9 mouse cellular contexts compared by ENCODE assay signal in genomic region chr14:54239002-54239736, GRCm38 (mm10). TPM values are rescaled to one million over a fixed set of nuclear protein-coding genes. Genes with fewer than 3 reads are reported as not detected.
DNase-seq lines count a peak whose midpoint lies in the region; ATAC-seq and TF ChIP-seq lines count a peak whose summit lies in the region.
"Had no signal": no experiment of that assay in that cellular context is flagged by ENCODE, and none has a peak within 500 bp of the region (broad histone marks: within the 10 kb centered on the region; RNA-seq: fewer than 3 reads in every experiment).

No protein-coding gene starts in this region.

- no peak overlapping the region for H3K9ac ChIP-seq in ES-E14 (ENCODE audit: insufficient read depth, low read depth, low read length, poor library complexity, severe bottlenecking)
- no peak overlapping the region for H3K9ac ChIP-seq in forebrain, embryonic 13.5 days

- intact Hi-C loops in heart, postnatal 10 days (cut with DNase I), result loop anchor here (2.0 to 5.0 kb wide), 3 partner anchors 88 to 174 kb away; partner anchors contain the start of gene Oxa1l

- ATAC-seq in cerebellum, adult (ENCODE audit: insufficient number of reproducible peaks, low FRiP score, low TSS enrichment), result peak; percentile 70
- peak; percentile 67 for ATAC-seq in forebrain, embryonic 13.5 days
- ATAC-seq in neutrophil, adult 5-6 weeks (ENCODE audit: extremely low read depth, insufficient number of reproducible peaks, low FRiP score, poor library complexity, severe bottlenecking), result peak; percentile 87

- H3K36me3 ChIP-seq in ES-E14 (ENCODE audit: control insufficient read depth, insufficient read depth, low read length, poor library complexity, severe bottlenecking), result peaks cover 24% of the 10 kb centered on the region
- H3K36me3 ChIP-seq in forebrain, embryonic 13.5 days (ENCODE audit: poor library complexity, severe bottlenecking), result peaks cover 46% of the 10 kb centered on the region

- H3K4me3 ChIP-seq in ES-E14 (ENCODE audit: insufficient read depth in 1 of 2, low read depth in 1 of 2, low read length in 2 of 2, poor library complexity in 1 of 2, severe bottlenecking in 1 of 2), result no peak overlapping the region
- no peak overlapping the region for H3K4me3 ChIP-seq in forebrain, embryonic 13.5 days

- peak; percentile 80 for DNase-seq in ES-E14 (ENCODE audit: low read depth, low spot score)
- DNase-seq in heart, postnatal 10 days, result peak; percentile 91 to 94
- peak; percentile 82 to 96 for DNase-seq in kidney, postnatal 36 days
- peak; percentile 81 to 84 for DNase-seq in lung, adult 18-20 months
- peak; percentile 70 for DNase-seq in testis, postnatal 14 days (ENCODE audit: low spot score)

- no peak overlapping the region for H3K27ac ChIP-seq in ES-E14 (ENCODE audit: insufficient read depth, low read depth, low read length, poor library complexity, severe bottlenecking)
- H3K27ac ChIP-seq in forebrain, embryonic 13.5 days, result no peak overlapping the region

- H3K27me3 ChIP-seq in forebrain, embryonic 13.5 days, result no peaks in the 10 kb centered on the region

- H3K9me3 ChIP-seq in ES-E14 (ENCODE audit: control insufficient read depth, insufficient read depth, low read depth, low read length), result no peaks in the 10 kb centered on the region
- 0 out of 2 replicates have a peak, but pooled peaks cover 4% of the 10 kb centered on the region for H3K9me3 ChIP-seq in forebrain, embryonic 13.5 days (replicated peaks)

- H3K4me2 ChIP-seq in forebrain, embryonic 13.5 days, result no peak overlapping the region

- 0 out of 4 replicates have a peak, but pooled peaks cover 0 to 3% of the 10 kb centered on the region in 2 experiments for H3K4me1 ChIP-seq in ES-E14 (ENCODE audit: control insufficient read depth in 2 of 2, insufficient read depth in 2 of 2, low read length in 2 of 2, poor library complexity in 1 of 2)
- peaks cover 5% of the 10 kb centered on the region; the same call in 1 of the 2 replicates for H3K4me1 ChIP-seq in forebrain, embryonic 13.5 days

- in situ Hi-C loops in ES-E14 (cut with MboI; ENCODE audit: low sequenced_read_pairs in 2 of 2, unreplicated experiment in 2 of 2), result no loop called here

- 15% methylated on average over 7 of the region's 7 CpGs for WGBS in forebrain, embryonic 13.5 days

TF ChIP-seq in ES-E14, 5 proteins besides CTCF, POLR2A, EP300 and RAD21:
- TF ChIP-seq HCFC1 (IDR thresholded peaks at IDR 0.05; ENCODE audit: borderline replicate concordance, insufficient read depth, low read length), result no peak
- no peak for TF ChIP-seq CHD2 (IDR thresholded peaks at IDR 0.05; ENCODE audit: low read depth, low read length)
- TF ChIP-seq ZNF384 (IDR thresholded peaks at IDR 0.05; ENCODE audit: low read depth, low read length), result no peak
- TF ChIP-seq ZC3H11A (IDR thresholded peaks at IDR 0.05; ENCODE audit: borderline replicate concordance, low read depth, low read length), result peak; percentile 48; the same call in 1 of the 2 replicates
- TF ChIP-seq MAFK (IDR thresholded peaks at IDR 0.05; ENCODE audit: insufficient read depth, low read depth, low read length), result no peak

RNA-seq across cellular contexts. Expression of gene Dad1, which starts 14.7 kb away (rescaled TPM):
- total RNA-seq in ES-E14 (2012; rRNA removed), result 174 and 382 TPM in 2 replicates
- 281 and 283 TPM in 2 replicates for polyA plus RNA-seq in forebrain, embryonic 13.5 days (2015; fragmentation: Nextera tagmentation; extraction: Ambion mirVana)
- 100 to 1,000 TPM; 121 TPM for total RNA-seq in heart, postnatal 10 days (2021)
- total RNA-seq in neutrophil, adult 5-6 weeks (2017), result 50.7 and 51.7 TPM in 2 replicates

RNA-seq across cellular contexts. Expression of gene Abhd4, which starts 14.8 kb away (rescaled TPM):
- 17.6 and 26.3 TPM in 2 replicates for total RNA-seq in ES-E14 (2012; rRNA removed)
- polyA plus RNA-seq in forebrain, embryonic 13.5 days (2015; fragmentation: Nextera tagmentation; extraction: Ambion mirVana), result 46.1 and 51.3 TPM in 2 replicates
- 10 to 100 TPM; 55.9 to 67.1 TPM for total RNA-seq in heart, postnatal 10 days (2021)
- total RNA-seq in neutrophil, adult 5-6 weeks (2017), result 16.1 and 16.6 TPM in 2 replicates

RNA-seq across cellular contexts. Expression of gene Olfr49, which starts 45.6 kb away (rescaled TPM):
- total RNA-seq in ES-E14 (2012; rRNA removed), result not detected in 2 replicates
- polyA plus RNA-seq in forebrain, embryonic 13.5 days (2015; fragmentation: Nextera tagmentation; extraction: Ambion mirVana), result not detected in 2 replicates
- total RNA-seq in heart, postnatal 10 days (2021), result not detected
- 0.12 TPM in 1 of 2 replicates, not detected in the other for total RNA-seq in neutrophil, adult 5-6 weeks (2017)
- polyA plus RNA-seq: large intestine, adult 2 months had no signal
